Mouse (Mus musculus) liver, embryonic 15.5 days (tissue): ENCODE data around the gene Cask. TPM values are rescaled to one million over a fixed set of nuclear protein-coding genes. Genes with fewer than 3 reads are reported as not detected.

ENCODE experiments used
- ATAC-seq: fragments of 200-750 bp; cut with Nextera tagmentation; 2 replicates; pipeline ENCODE4 v1.8.0; 2017; ENCODE audit warnings: moderate number of reproducible peaks, mild to moderate bottlenecking, moderate library complexity; ENCODE audit not compliant: insufficient read depth
- H3K27ac ChIP-seq: fragments of 300-500 bp; sonication (generic); replicated peaks from 2 replicates; pipeline ENCODE4 v1.5.1; 2015; ENCODE audit warnings: mild to moderate bottlenecking, inconsistent platforms
- H3K27me3 ChIP-seq: fragments of 300-500 bp; sonication (generic); 2 replicates; pipeline ENCODE4 v1.6.1; 2015; ENCODE audit warnings: mild to moderate bottlenecking, inconsistent platforms
- H3K36me3 ChIP-seq: fragments of 300-500 bp; sonication (generic); replicated peaks from 2 replicates; pipeline ENCODE4 v1.6.1; 2015; ENCODE audit warnings: moderate library complexity, mild to moderate bottlenecking, inconsistent platforms
- H3K4me1 ChIP-seq: fragments of 300-500 bp; sonication (generic); replicated peaks from 2 replicates; pipeline ENCODE4 v1.6.1; 2015; ENCODE audit warnings: inconsistent platforms
- H3K4me2 ChIP-seq: fragments of 300-500 bp; sonication (generic); 2 replicates; pipeline ENCODE4 v1.6.1; 2015; ENCODE audit warnings: moderate library complexity, mild to moderate bottlenecking, inconsistent platforms
- H3K4me3 ChIP-seq: fragments of 300-500 bp; sonication (generic); replicated peaks from 2 replicates; pipeline ENCODE4 v1.5.1; 2015; ENCODE audit warnings: mild to moderate bottlenecking, inconsistent platforms
- H3K9ac ChIP-seq: fragments of 300-500 bp; sonication (generic); 2 replicates; pipeline ENCODE4 v1.6.1; 2015; ENCODE audit warnings: moderate library complexity, mild to moderate bottlenecking, inconsistent platforms
- H3K9me3 ChIP-seq: fragments of 300-500 bp; sonication (generic); replicated peaks from 2 replicates; pipeline ENCODE4 v1.6.1; 2016; ENCODE audit warnings: inconsistent platforms
- WGBS: fragments of 180-500 bp; shearing (Covaris S2); methylation state at CpG from one replicate; pipeline ENCODE4 v1.1.7; 2015; ENCODE audit warnings: mixed read lengths; ENCODE audit not compliant: insufficient replicate concordance; 5-methylcytosine and 5-hydroxymethylcytosine counted together
- polyA plus RNA-seq: library from polyadenylated mRNA; unstranded; fragments of >200 nt; fragmentation: Nextera tagmentation; extraction: Ambion mirVana; gene quantifications from 2 replicates; pipeline ENCODE4 v1.2.1, GENCODE M21; 2015

The Cask gene
- polyA plus RNA-seq, 1 experiment from 2014 or later = 1.0 TPM

DNA sequence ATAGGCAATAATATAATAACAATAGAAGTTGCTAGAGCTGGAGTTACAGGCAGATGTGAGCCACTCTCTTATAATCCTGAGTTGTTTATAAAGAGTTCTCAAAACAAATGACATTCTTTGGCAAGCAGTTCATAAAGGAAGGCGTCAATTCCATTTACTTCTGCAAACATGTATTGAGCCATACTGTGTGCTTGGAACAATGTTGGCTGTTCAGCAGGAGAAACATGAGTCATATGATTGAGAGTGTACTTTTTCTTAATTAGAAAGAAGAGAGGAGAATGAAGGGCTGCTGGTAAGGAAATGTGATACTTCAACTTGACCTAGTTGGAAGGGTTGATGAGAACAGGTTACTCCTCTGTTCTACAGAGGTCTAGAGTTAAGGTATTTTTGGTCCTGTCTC is 368.6 kb downstream of the Cask start:
- Histone ChIP-seq H3K9me3 (no peaks in the 10 kb centered on the region), H3K36me3 (no peaks in the 10 kb centered on the region), H3K27me3 (0 out of 2 replicates have a peak, but pooled peaks cover 6% of the 10 kb centered on the region), H3K4me3 (no peak overlapping the region), H3K27ac (no peak overlapping the region), H3K4me2 (no peak overlapping the region), H3K4me1 (no peaks in the 10 kb centered on the region), H3K9ac (no peak overlapping the region)
- no peak for ATAC-seq
- WGBS = 58% methylated on average over 1 of the region's 1 CpGs

DNA sequence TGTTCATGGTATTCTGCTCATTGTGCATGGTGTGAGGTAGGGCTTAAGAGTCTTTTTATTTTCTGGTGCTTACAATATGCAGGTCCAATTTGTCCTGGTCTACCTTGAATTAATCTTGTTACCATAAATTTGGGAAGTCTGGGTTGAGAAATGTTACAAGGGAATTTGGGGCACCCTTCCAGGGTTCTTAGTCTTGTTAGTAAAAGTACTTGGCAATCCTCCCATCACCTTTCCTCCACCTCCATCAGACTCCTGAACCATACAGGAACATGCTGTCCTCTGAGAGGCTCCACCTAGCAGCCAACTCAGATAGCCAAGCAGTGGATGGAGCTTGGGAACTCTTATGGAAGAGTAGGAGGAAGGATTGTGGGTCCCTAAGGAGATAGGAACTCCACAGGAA is 371.6 kb downstream of the Cask start:
- Histone ChIP-seq H3K4me3 (no peak overlapping the region), H3K36me3 (no peaks in the 10 kb centered on the region), H3K4me2 (no peak overlapping the region), H3K27ac (no peak overlapping the region), H3K9me3 (no peaks in the 10 kb centered on the region), H3K4me1 (no peaks in the 10 kb centered on the region), H3K27me3 (0 out of 2 replicates have a peak, but pooled peaks cover 6% of the 10 kb centered on the region), H3K9ac (no peak overlapping the region)
- ATAC-seq = no peak

- Histone ChIP-seq H3K27ac (no peak overlapping the region), H3K36me3 (no peaks in the 10 kb centered on the region), H3K4me3 (no peak overlapping the region), H3K4me2 (no peak overlapping the region), H3K27me3 (0 out of 2 replicates have a peak, but pooled peaks cover 6% of the 10 kb centered on the region), H3K9me3 (no peaks in the 10 kb centered on the region), H3K9ac (no peak overlapping the region), H3K4me1 (no peaks in the 10 kb centered on the region)
- WGBS = 48% methylated on average over 5 of the region's 5 CpGs
- ATAC-seq = no peak
Observed at GRCm38 (mm10) chrX:13478298-13478697, 372.9 kb downstream of the Cask start.

GRCm38 (mm10) chrX:13477596-13477995 is 373.6 kb downstream of the Cask start:
- Histone ChIP-seq H3K36me3 (no peaks in the 10 kb centered on the region), H3K4me2 (no peak overlapping the region), H3K9me3 (no peaks in the 10 kb centered on the region), H3K4me1 (no peaks in the 10 kb centered on the region), H3K27me3 (0 out of 2 replicates have a peak, but pooled peaks cover 6% of the 10 kb centered on the region), H3K27ac (no peak overlapping the region), H3K9ac (no peak overlapping the region), H3K4me3 (no peak overlapping the region)
- ATAC-seq = no peak
- WGBS = 66% methylated on average over 2 of the region's 2 CpGs

DNA sequence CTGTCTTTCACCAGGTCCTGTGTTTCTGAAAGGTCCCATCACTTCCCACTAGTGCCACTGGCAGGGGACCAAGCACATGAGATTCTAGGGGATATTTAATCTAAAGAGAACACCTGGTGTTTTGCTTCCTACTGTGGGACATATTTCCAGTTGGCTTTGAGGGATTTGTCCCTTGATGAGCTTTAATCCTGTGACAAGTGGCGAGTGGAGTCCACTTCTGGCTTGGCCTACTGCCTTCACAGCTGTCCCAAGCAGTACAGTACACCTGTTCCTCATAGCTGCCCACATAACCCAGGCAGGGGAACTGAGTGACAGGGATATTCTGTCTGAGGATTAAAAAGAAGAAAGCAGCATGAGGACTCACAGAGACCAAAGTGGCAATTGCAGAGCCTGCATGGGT is 375.8 kb downstream of the Cask start:
- Histone ChIP-seq H3K9ac (no peak overlapping the region), H3K4me2 (no peak overlapping the region), H3K9me3 (no peaks in the 10 kb centered on the region), H3K4me3 (no peak overlapping the region), H3K27me3 (0 out of 2 replicates have a peak, but pooled peaks cover 6% of the 10 kb centered on the region), H3K36me3 (no peaks in the 10 kb centered on the region), H3K4me1 (no peaks in the 10 kb centered on the region), H3K27ac (no peak overlapping the region)
- WGBS = 38% methylated on average over 1 of the region's 1 CpGs
- ATAC-seq = no peak

DNA sequence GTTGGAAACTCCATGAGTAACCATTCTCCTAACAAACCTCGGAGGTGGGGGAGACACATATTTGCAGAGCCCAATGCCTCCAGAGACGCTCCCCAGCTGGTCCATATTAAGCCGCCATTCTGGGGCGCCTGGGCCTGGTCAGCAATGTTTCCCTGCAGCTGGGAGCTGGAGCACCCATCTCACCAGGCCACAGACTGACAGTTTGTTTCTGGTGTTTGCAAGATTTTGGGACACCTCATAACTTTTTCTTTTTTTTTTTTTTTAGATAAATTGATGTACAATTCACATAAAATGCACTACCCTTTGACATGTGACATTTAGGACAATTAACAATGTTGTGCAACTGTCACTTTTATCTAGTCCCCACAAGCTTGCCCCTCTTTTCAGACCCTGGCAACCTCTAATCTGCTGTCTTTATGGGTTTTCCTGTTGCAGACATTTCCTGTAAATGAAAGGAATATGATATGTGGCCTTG is 378.4 kb downstream of the Cask start:
- no peaks in the 10 kb centered on the region for H3K4me1 ChIP-seq
- H3K27ac ChIP-seq = no peak overlapping the region
- ATAC-seq = no peak
- H3K9ac ChIP-seq = no peak overlapping the region
- no peaks in the 10 kb centered on the region for H3K9me3 ChIP-seq
- WGBS = 52% methylated on average over 4 of the region's 4 CpGs
- no peak overlapping the region for H3K4me2 ChIP-seq
- H3K36me3 ChIP-seq = no peaks in the 10 kb centered on the region
- no peak overlapping the region for H3K4me3 ChIP-seq
- H3K27me3 ChIP-seq = no peaks in the 10 kb centered on the region; the same call in 1 of the 2 replicates

DNA sequence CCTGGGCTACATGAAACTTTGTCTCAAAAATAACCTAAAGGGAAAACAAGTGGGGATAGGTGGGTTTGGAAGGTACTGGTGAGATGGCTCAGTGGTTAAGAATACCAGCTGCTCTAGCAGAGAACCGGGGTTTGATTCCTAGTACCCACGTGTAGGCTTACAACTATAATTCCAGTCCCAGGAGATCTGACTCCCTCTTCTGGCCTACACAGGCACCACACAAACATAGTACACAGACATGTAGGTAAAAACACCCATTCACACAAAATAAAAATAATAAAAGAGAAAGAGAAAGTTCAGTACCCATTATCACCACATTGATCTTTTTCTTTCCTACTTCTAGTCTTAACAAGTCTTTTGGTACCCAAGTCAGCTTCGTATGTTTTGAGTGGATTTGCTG is 379.2 kb downstream of the Cask start:
- H3K4me2 ChIP-seq = no peak overlapping the region
- no peaks in the 10 kb centered on the region for H3K4me1 ChIP-seq
- H3K9ac ChIP-seq = no peak overlapping the region
- no peak overlapping the region for H3K4me3 ChIP-seq
- H3K27me3 ChIP-seq = no peaks in the 10 kb centered on the region; the same call in 1 of the 2 replicates
- no peak overlapping the region for H3K27ac ChIP-seq
- WGBS = 57% methylated on average over 3 of the region's 3 CpGs
- H3K9me3 ChIP-seq = no peaks in the 10 kb centered on the region
- no peak for ATAC-seq
- H3K36me3 ChIP-seq = no peaks in the 10 kb centered on the region

GRCm38 (mm10) chrX:13469160-13470116 is 381.7 kb downstream of the Cask start:
- H3K4me3 ChIP-seq = no peak overlapping the region
- WGBS = 44% methylated on average over 9 of the region's 9 CpGs
- no peak overlapping the region for H3K9ac ChIP-seq
- H3K4me1 ChIP-seq = no peaks in the 10 kb centered on the region
- ATAC-seq = no peak
- H3K27ac ChIP-seq = no peak overlapping the region
- no peaks in the 10 kb centered on the region for H3K9me3 ChIP-seq
- no peaks in the 10 kb centered on the region for H3K36me3 ChIP-seq
- no peak overlapping the region for H3K4me2 ChIP-seq
- H3K27me3 ChIP-seq = no peaks in the 10 kb centered on the region; the same call in 1 of the 2 replicates

- Histone ChIP-seq H3K4me2 (no peak overlapping the region), H3K9me3 (no peaks in the 10 kb centered on the region), H3K27ac (no peak overlapping the region), H3K27me3 (no peaks in the 10 kb centered on the region; the same call in 1 of the 2 replicates), H3K4me3 (no peak overlapping the region), H3K9ac (no peak overlapping the region), H3K36me3 (no peaks in the 10 kb centered on the region), H3K4me1 (no peaks in the 10 kb centered on the region)
- WGBS = 69% methylated on average over 6 of the region's 6 CpGs
- ATAC-seq = no peak
Observed at GRCm38 (mm10) chrX:13467121-13467571, 384.0 kb downstream of the Cask start.
